Mouse (Mus musculus): ENCODE results near the gene Sec13. TPM values are rescaled to one million over a fixed set of nuclear protein-coding genes. Genes with fewer than 3 reads are reported as not detected.

The Sec13 gene
- total RNA-seq, 2 experiments from 2014 or later, result 68.4 to 69.3 TPM

Small RNAs within 50 kb of the gene (microRNA-seq; reads per million reads assigned to microRNA genes)
- gene Mir7042 (ENCODE audit: borderline number of aligned reads in 2 of 2), result 0.72 to 1.3 reads per million in 2 experiments

Other genes starting within 250 kb of the Sec13 start
- gene Prrt3, start 238.8 kb downstream of the Sec13 start, total RNA-seq (2021), result not detected
- 10 to 100 TPM; 57.9 to 61.8 TPM for gene Emc3, start 209.1 kb downstream of the Sec13 start, total RNA-seq (2021)
- gene Fancd2, start 209.1 kb downstream of the Sec13 start, total RNA-seq (2021), result under 1 TPM; 0.11 to 0.17 TPM
- not detected for gene Fancd2os, start 140.0 kb downstream of the Sec13 start, total RNA-seq (2021)
- 10 to 100 TPM; 72.7 to 78.5 TPM for gene Brk1, start 136.0 kb downstream of the Sec13 start, total RNA-seq (2021)
- gene Vhl, start 116.8 kb downstream of the Sec13 start, total RNA-seq (2021), result 10 to 100 TPM; 10.5 to 13.8 TPM
- 10 to 100 TPM in 1 of 2 experiments, 1 to 10 TPM in 1; 7.5 to 10.2 TPM for gene Irak2, start 102.3 kb downstream of the Sec13 start, total RNA-seq (2021)
- 10 to 100 TPM; 56.1 to 62.1 TPM for gene Tatdn2, start 43.7 kb downstream of the Sec13 start, total RNA-seq (2021)
- gene Ghrl, start 20.9 kb downstream of the Sec13 start, total RNA-seq (2021), result not detected